Mouse (Mus musculus) layer of hippocampus, postnatal 14 days (tissue): ENCODE measurements around the gene Phospho2. TPM values are rescaled to one million over a fixed set of nuclear protein-coding genes. Genes with fewer than 3 reads are reported as not detected.
A peak's percentile ranks its signal among the peaks of the same experiment; 100 is the strongest.

Source experiments
- DNase-seq, 2 experiments: peaks; one replicate each; pipeline ENCODE4 v3.0.0; 2021 to 2022; ENCODE audit warnings: low spot score in 2 of 2, mixed read lengths in 1 of 2
- total RNA-seq, 2 experiments: library from RNA; stranded (reverse); gene quantifications; 2 replicates each; pipeline ENCODE4 v1.2.3; 2021

Phospho2 gene
- total RNA-seq, 2 experiments from 2014 or later: 19.0 to 21.7 TPM

- peak; percentile 43 to 49 for DNase-seq
Observed at GRCm38 (mm10) chr2:69822361-69823128, 33.1 kb downstream of the Phospho2 start.

- peak in 1 of 2 experiments; percentile 51 for DNase-seq
Observed at GRCm38 (mm10) chr2:69823129-69823677, 33.8 kb downstream of the Phospho2 start.

GRCm38 (mm10) chr2:69825898-69826297, 36.5 kb downstream of the Phospho2 start:
- DNase-seq: no peak

DNA sequence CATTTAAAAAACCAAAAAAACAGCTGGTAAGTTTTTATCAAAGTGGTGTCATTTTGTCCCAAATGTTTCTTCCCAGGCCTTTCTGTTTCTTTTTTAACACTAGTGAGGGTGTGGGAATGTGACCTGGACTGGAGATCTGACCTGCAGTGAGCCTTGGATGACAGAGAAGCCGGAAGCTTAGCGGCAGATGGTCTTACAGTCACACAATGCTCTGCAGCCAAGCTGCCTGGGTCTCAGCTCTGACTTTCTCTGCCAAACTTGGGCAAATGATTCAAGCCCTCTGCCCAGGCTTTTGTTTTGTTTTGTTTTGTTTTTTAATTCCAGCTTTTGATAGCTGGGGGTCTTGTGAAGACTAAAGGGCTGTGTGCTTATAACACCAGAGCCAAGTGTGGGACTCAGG, 37.0 kb downstream of the Phospho2 start:
- no peak for DNase-seq

DNA sequence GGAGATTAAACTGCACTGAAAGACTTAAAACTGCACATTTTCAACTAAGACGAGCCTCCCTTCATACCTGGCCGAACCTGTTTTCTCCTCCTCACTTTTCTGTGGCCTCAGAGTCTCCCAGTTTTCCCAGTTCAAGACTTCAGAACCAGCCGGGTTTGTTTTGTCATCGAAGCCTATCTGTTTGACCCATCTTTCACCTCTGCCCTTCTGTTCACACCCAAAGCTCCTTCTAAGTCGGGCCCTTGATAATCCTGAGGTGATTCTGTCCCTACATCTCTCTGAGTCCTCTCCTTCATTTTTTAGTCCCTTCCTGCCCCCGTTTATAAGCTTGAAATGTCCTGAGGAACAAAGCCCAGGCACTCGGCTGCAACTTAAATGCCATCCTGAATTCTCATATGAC, 38.6 kb downstream of the Phospho2 start:
- no peak for DNase-seq

DNA sequence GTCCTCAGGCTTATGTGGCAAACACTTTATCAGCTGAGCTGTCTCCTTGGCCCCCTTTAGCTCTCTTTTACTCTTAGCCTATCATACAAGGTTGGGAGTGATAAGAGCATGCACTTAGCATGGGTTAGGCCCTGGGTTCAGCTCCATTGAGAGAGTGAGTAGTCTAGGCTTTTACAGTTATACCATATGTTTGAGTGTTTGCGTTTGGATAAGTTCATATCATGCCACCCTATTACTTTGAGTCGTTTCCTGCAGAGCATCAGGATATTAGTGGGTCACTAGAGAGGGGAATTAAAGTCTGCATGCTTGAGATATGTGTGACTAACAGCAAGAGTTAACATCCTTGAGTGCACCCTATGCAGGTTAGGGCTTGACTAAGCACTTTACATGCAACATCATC, 40.3 kb downstream of the Phospho2 start:
- DNase-seq: no peak

DNA sequence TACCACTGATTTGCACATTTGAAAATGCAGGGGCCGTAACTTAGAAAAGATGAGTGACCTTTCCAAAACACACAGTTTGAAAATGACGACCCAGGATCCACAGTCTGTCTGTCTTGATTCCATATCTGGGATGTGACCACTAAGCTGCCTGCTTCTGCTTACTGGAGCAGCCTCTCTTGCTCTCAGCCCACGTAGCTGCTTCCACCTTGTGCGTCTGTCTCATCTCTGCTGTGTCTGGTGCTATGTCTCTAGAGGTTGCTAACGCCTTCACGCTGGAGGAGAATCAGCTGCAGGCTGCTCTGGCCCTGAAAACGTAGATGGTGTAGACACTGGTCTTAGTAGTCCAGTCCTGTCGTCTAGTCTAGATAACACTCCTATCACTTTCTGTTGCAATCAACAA, 40.7 kb downstream of the Phospho2 start:
- no peak for DNase-seq

DNA sequence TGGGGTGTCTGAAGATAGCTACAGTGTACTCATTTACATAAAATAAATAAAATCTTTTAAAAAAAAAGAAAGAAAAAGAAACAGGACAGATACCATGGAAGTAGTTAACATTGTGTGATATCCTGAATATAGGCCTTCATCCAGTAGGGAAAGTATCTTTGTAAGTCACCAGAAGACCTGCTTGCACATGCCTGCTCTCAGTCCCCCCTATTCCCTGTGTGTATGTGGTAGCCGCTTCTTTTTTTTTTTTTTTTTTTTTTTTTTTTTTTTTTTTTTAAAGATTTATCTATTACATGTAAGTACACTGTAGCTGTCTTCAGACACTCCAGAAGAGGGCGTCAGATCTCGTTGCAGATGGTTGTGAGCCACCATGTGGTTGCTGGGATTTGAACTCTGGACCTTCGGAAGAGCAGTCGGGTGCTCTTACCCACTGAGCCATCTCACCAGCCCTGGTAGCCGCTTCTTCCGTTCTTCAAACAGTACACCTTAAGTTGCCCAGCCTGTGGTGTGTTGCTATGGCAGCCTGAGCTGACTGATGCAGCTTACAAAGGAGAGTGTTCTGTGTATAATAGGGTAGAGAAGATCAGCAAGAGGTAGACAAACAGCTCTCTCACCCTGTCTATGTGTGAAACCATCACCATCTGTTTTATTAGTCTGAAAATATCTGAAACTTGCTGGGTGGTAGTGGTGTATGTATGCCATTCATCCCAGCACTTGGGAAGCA, 48.0 kb downstream of the Phospho2 start:
- no peak for DNase-seq

GRCm38 (mm10) chr2:69837996-69838395, 48.6 kb downstream of the Phospho2 start:
- no peak for DNase-seq

DNA sequence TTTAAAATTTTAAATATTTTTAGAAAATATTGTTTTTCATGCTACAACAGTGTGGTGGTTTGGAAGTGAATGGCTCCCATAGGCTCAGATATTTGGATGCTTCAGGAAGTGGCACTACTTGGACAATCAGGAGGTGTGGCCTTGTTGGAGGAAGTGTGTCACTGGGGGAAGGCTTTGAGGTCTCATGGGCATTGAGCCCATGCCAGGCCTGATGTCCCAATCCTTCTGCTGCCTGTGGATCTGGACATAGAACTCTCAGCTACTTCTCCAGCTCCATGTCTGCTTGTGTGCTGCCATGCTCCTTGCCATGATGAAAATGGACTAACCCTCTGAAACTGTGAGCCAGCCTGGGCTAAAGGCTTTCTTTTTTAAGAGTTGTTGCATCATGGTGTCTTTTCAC, 49.3 kb downstream of the Phospho2 start:
- DNase-seq: no peak

DNA sequence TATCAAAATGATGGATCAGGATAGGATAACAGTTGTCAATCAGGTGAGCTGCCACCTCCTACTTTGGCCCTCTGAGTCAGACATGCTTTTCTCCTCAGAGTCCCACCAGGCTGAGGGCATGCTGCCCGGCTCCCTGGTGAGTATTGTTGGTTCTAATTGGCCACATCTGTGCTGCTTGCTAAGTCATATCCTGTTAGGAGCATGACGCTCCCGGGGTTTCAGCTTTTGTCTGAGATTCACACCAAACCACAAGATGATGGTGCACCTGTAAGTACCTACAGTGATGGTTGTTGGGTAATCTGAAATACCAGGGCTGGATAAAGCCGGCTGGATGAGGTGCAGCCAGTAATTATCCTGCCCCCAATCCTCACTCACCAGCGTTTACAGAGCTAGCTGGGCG, 50.8 kb downstream of the Phospho2 start:
- DNase-seq: no peak

GRCm38 (mm10) chr2:69849215-69849614, 59.8 kb downstream of the Phospho2 start:
- DNase-seq: no peak

Other genes with a start within 250 kb of the Phospho2 start
- gene Lrp2, start 203.6 kb upstream of the Phospho2 start, total RNA-seq: 1 to 10 TPM in 1 of 2 experiments, under 1 TPM in 1; 0.67 to 1.2 TPM
- gene Bbs5, start 142.5 kb upstream of the Phospho2 start, total RNA-seq: 10 to 100 TPM; 23.7 to 29.8 TPM
- gene Klhl41, start 119.5 kb upstream of the Phospho2 start, total RNA-seq: under 1 TPM; 0.43 to 0.78 TPM
- gene Fastkd1, start 76.1 kb upstream of the Phospho2 start, total RNA-seq: 10 to 100 TPM; 19.3 to 20.0 TPM
- 10 to 100 TPM; 60.3 to 67.0 TPM for gene Ppig, start 67.1 kb upstream of the Phospho2 start, total RNA-seq
- gene Ccdc173, start within 50 bp of the Phospho2 start, total RNA-seq: 1 to 10 TPM; 2.7 to 2.8 TPM
- gene Klhl23, start 32.3 kb downstream of the Phospho2 start, total RNA-seq: 10 to 100 TPM; 60.8 to 63.5 TPM
- 100 to 1,000 TPM; 129 to 149 TPM for gene Ssb, start 71.9 kb downstream of the Phospho2 start, total RNA-seq
- 10 to 100 TPM; 13.4 to 16.6 TPM for gene Mettl5, start 96.0 kb downstream of the Phospho2 start, total RNA-seq
- 100 to 1,000 TPM; 132 to 136 TPM for gene Ubr3, start 107.6 kb downstream of the Phospho2 start, total RNA-seq
- 1 to 10 TPM; 1.2 to 1.3 TPM for gene Myo3b, start 249.5 kb downstream of the Phospho2 start, total RNA-seq